ENCODE assay signal across 8 mouse cellular contexts in genomic region chr2:155050504-155051236, GRCm38 (mm10). TPM values are rescaled to one million over a fixed set of nuclear protein-coding genes. Genes with fewer than 3 reads are reported as not detected.
DNase-seq lines count a peak whose midpoint lies in the region; ATAC-seq lines count a peak whose summit lies in the region.

No protein-coding gene starts in this region.

- WGBS in heart, embryonic 14.5 days = under 1% methylated on average over 45 of the region's 45 CpGs
- 2% methylated on average over 45 of the region's 45 CpGs for WGBS in liver, embryonic 13.5 days (ENCODE audit: insufficient replicate concordance)
- WGBS in stomach, embryonic 16.5 days = under 1% methylated on average over 45 of the region's 45 CpGs

- H3K36me3 ChIP-seq in heart, embryonic 14.5 days (ENCODE audit: control insufficient read depth, insufficient read depth, low read length) = no peaks in the 10 kb centered on the region
- no peaks in the 10 kb centered on the region for H3K36me3 ChIP-seq in liver, embryonic 13.5 days
- H3K36me3 ChIP-seq in stomach, embryonic 16.5 days (ENCODE audit: control insufficient read depth, insufficient read depth, low read length) = no peaks in the 10 kb centered on the region

- DNase-seq in CD4-positive helper T cell, adult 2 months (ENCODE audit: low read depth, low spot score) = peak; percentile 96
- peak; percentile 89 for DNase-seq in brain, embryonic 18.5 days (ENCODE audit: low read depth, low spot score)
- peak; percentile 96 for DNase-seq in kidney, postnatal 14 days
- DNase-seq in liver, embryonic 13.5 days = peak; percentile 88
- peak; percentile 98 for DNase-seq in neural tube, embryonic 10.5 days (ENCODE audit: extremely low spot score, low spot score)

- ATAC-seq in erythroid progenitor cell, adult 5-6 weeks (replicated peaks; ENCODE audit: low FRiP score, poor library complexity, severe bottlenecking) = peak; percentile 95
- ATAC-seq in heart, embryonic 14.5 days (ENCODE audit: insufficient number of reproducible peaks, insufficient read depth, low FRiP score, low read depth) = peak; percentile 90
- ATAC-seq in liver, embryonic 13.5 days (ENCODE audit: low read depth) = peak; percentile 92
- ATAC-seq in stomach, embryonic 16.5 days (ENCODE audit: insufficient read depth, low FRiP score) = peak; percentile 97

- no peaks in the 10 kb centered on the region for H3K27me3 ChIP-seq in heart, embryonic 14.5 days (ENCODE audit: control insufficient read depth, insufficient read depth, low read length)
- 0 out of 2 replicates have a peak, but pooled peaks cover 2% of the 10 kb centered on the region for H3K27me3 ChIP-seq in liver, embryonic 13.5 days
- no peaks in the 10 kb centered on the region for H3K27me3 ChIP-seq in stomach, embryonic 16.5 days (ENCODE audit: control insufficient read depth, insufficient read depth, low read length)

- peak overlapping the region; percentile 96 for H3K4me2 ChIP-seq in heart, embryonic 14.5 days (ENCODE audit: low read length)
- peak overlapping the region; percentile 91 for H3K4me2 ChIP-seq in liver, embryonic 13.5 days
- peak overlapping the region; percentile 92 for H3K4me2 ChIP-seq in stomach, embryonic 16.5 days (ENCODE audit: low read depth, low read length)

- peak overlapping the region; percentile 46 to 54 for H3K27ac ChIP-seq in heart, embryonic 14.5 days (replicated peaks in 1 of 2; ENCODE audit: control insufficient read depth in 1 of 2, insufficient read depth in 1 of 2, low read depth in 2 of 2, low read length in 2 of 2)
- peak overlapping the region; percentile 82 for H3K27ac ChIP-seq in liver, embryonic 13.5 days
- H3K27ac ChIP-seq in stomach, embryonic 16.5 days (ENCODE audit: low read length) = peak overlapping the region; percentile 90

- no peaks in the 10 kb centered on the region for H3K9me3 ChIP-seq in heart, embryonic 14.5 days (ENCODE audit: control insufficient read depth, low read length)
- H3K9me3 ChIP-seq in liver, embryonic 13.5 days (replicated peaks) = no peaks in the 10 kb centered on the region
- no peaks in the 10 kb centered on the region for H3K9me3 ChIP-seq in stomach, embryonic 16.5 days (replicated peaks; ENCODE audit: control insufficient read depth, low read length)

- peak overlapping the region; percentile 51 to 64 for H3K4me3 ChIP-seq in heart, embryonic 14.5 days (ENCODE audit: control insufficient read depth in 1 of 2, insufficient read depth in 1 of 2, low read depth in 1 of 2, low read length in 2 of 2)
- H3K4me3 ChIP-seq in liver, embryonic 13.5 days (replicated peaks) = peak overlapping the region; percentile 67
- H3K4me3 ChIP-seq in stomach, embryonic 16.5 days (replicated peaks; ENCODE audit: low read length) = peak overlapping the region; percentile 54

- peak overlapping the region; percentile 75 for H3K9ac ChIP-seq in heart, embryonic 14.5 days (ENCODE audit: low read length)
- H3K9ac ChIP-seq in liver, embryonic 13.5 days = peak overlapping the region; percentile 86
- peak overlapping the region; percentile 75 for H3K9ac ChIP-seq in stomach, embryonic 16.5 days (ENCODE audit: low read length)

- H3K4me1 ChIP-seq in heart, embryonic 14.5 days (ENCODE audit: control insufficient read depth in 2 of 2, insufficient read depth in 2 of 2, low read length in 2 of 2) = peaks cover 9 to 11% of the 10 kb centered on the region in 2 experiments
- H3K4me1 ChIP-seq in liver, embryonic 13.5 days (replicated peaks) = peaks cover 27% of the 10 kb centered on the region
- peaks cover 14% of the 10 kb centered on the region for H3K4me1 ChIP-seq in stomach, embryonic 16.5 days (ENCODE audit: control insufficient read depth, insufficient read depth, low read length)

RNA-seq across cellular contexts. Expression of gene Ahcy, which starts 23.6 kb away (rescaled TPM):
- 17.6 and 21.6 TPM in 2 replicates for total RNA-seq in erythroid progenitor cell, adult 5-6 weeks (2015; ENCODE audit: low replicate concordance)
- 8.7 and 16.0 TPM in 2 replicates for total RNA-seq in erythroid progenitor cell, adult 5-6 weeks (2017; ENCODE audit: low replicate concordance)
- polyA plus RNA-seq in heart, embryonic 14.5 days (2014; fragmentation: Nextera tagmentation; extraction: Ambion mirVana) = 46.0 and 46.7 TPM in 2 replicates
- polyA plus RNA-seq in liver, embryonic 13.5 days (2015; fragmentation: Nextera tagmentation; extraction: Ambion mirVana) = 63.1 and 65.3 TPM in 2 replicates
- 52.4 and 56.2 TPM in 2 replicates for polyA plus RNA-seq in stomach, embryonic 16.5 days (2015; fragmentation: Nextera tagmentation; extraction: Ambion mirVana)

RNA-seq across cellular contexts. Expression of gene Gm14226, which starts 32.6 kb away (rescaled TPM):
- total RNA-seq in erythroid progenitor cell, adult 5-6 weeks (2015; ENCODE audit: low replicate concordance) = not detected in 2 replicates
- not detected in 2 replicates for total RNA-seq in erythroid progenitor cell, adult 5-6 weeks (2017; ENCODE audit: low replicate concordance)
- 0.61 and 0.69 TPM in 2 replicates for polyA plus RNA-seq in heart, embryonic 14.5 days (2014; fragmentation: Nextera tagmentation; extraction: Ambion mirVana)
- 0.41 and 0.68 TPM in 2 replicates for polyA plus RNA-seq in liver, embryonic 13.5 days (2015; fragmentation: Nextera tagmentation; extraction: Ambion mirVana)
- 1.5 and 2.4 TPM in 2 replicates for polyA plus RNA-seq in stomach, embryonic 16.5 days (2015; fragmentation: Nextera tagmentation; extraction: Ambion mirVana)

Comparison
In these comparisons a context has a peak if more than half of its experiments do, and no peak if none do; other contexts are left out.
1. Peak in every context shown above with its lines: DNase-seq, ATAC-seq, H3K4me3 ChIP-seq and H3K27ac ChIP-seq.